Mouse (Mus musculus): ENCODE measurements around the gene Tmem260. TPM values are rescaled to one million over a fixed set of nuclear protein-coding genes. Genes with fewer than 3 reads are reported as not detected.
A peak's percentile ranks its signal among the peaks of the same experiment; 100 is the strongest.

The Tmem260 gene
- polyA plus RNA-seq, 1 experiment from 2014 or later, result 12.5 TPM

DNA sequence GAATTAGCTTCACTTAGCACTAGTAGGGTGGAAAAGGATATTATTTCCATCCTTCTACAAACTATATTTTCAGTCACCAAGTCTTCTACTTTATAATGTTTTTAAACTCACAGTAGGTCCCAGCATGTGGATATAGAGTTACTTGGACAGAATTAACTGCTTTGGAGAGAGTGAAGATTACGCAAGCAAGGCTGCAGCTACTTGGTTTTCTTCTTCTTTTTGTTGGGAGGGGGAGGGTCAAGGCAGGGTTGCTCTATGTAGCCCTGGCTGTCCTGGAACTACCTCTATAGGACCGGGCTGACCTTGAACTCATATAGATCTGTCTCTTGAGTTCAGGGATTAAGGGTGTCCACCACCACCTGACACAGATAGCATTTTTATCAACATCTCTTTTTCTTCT lies 13.9 kb upstream of the Tmem260 start:
- Histone ChIP-seq H3K9me3 (replicated peaks; ENCODE audit: control insufficient read depth, low read length) (no peaks in the 10 kb centered on the region), H3K27me3 (ENCODE audit: control insufficient read depth, insufficient read depth, low read length) (no peaks in the 10 kb centered on the region), H3K4me3 (ENCODE audit: low read length) (no peak overlapping the region), H3K4me2 (ENCODE audit: low read depth, low read length) (no peak overlapping the region), H3K27ac (ENCODE audit: low read length) (no peak overlapping the region), H3K36me3 (ENCODE audit: control insufficient read depth, insufficient read depth) (no peaks in the 10 kb centered on the region), H3K4me1 (ENCODE audit: control insufficient read depth, insufficient read depth, low read length) (no peaks in the 10 kb centered on the region), H3K9ac (ENCODE audit: low read length) (no peak overlapping the region)
- ATAC-seq (replicated peaks; ENCODE audit: extremely low read depth, insufficient read depth, low FRiP score), result no peak
- 80% methylated on average over 2 of the region's 2 CpGs for WGBS

DNA sequence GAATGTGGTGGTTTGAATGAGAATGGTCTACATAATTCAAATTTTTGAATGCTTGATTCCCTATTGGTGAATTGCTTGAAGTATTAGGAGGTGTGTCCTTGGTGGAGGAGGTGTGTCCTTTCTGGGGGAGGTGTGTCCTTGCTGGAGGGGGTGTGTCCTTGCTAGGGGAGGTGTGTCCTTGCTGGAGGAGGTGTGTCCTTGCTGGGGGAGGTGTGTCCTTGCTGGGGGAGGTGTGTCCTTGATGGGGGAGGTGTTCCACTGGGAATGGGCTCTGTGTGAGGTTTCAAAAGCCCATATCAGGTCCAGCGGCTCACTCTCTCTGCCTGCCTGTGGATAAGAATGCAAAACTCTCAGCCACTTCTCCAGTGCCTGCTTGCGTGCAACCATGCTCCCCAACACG lies 2.1 kb upstream of the Tmem260 start:
- Histone ChIP-seq H3K4me3 (ENCODE audit: low read length) (no peak overlapping the region), H3K27me3 (ENCODE audit: control insufficient read depth, insufficient read depth, low read length) (0 out of 2 replicates have a peak, but pooled peaks cover 2% of the 10 kb centered on the region), H3K4me2 (ENCODE audit: low read depth, low read length) (no peak overlapping the region), H3K36me3 (ENCODE audit: control insufficient read depth, insufficient read depth) (no peaks in the 10 kb centered on the region), H3K9me3 (replicated peaks; ENCODE audit: control insufficient read depth, low read length) (no peaks in the 10 kb centered on the region), H3K4me1 (ENCODE audit: control insufficient read depth, insufficient read depth, low read length) (peaks cover 8% of the 10 kb centered on the region), H3K27ac (ENCODE audit: low read length) (no peak overlapping the region), H3K9ac (ENCODE audit: low read length) (no peak overlapping the region)
- ATAC-seq (replicated peaks; ENCODE audit: extremely low read depth, insufficient read depth, low FRiP score), result no peak
- WGBS, result 37% methylated on average over 3 of the region's 3 CpGs

- H3K4me2 ChIP-seq (ENCODE audit: low read depth, low read length), result no peak overlapping the region; the same call in 1 of the 2 replicates
Observed at GRCm38 (mm10) chr14:48451966-48452407, 6.1 kb downstream of the Tmem260 start.

GRCm38 (mm10) chr14:48453411-48453810 lies 7.5 kb downstream of the Tmem260 start:
- no peak for ATAC-seq (replicated peaks; ENCODE audit: extremely low read depth, insufficient read depth, low FRiP score)
- H3K27ac ChIP-seq (ENCODE audit: low read length), result peak overlapping the region; percentile 35
- H3K4me3 ChIP-seq (ENCODE audit: low read length), result no peak overlapping the region
- peaks cover 8% of the 10 kb centered on the region for H3K4me1 ChIP-seq (ENCODE audit: control insufficient read depth, insufficient read depth, low read length)
- WGBS, result 57% methylated on average over 5 of the region's 5 CpGs
- H3K9me3 ChIP-seq (replicated peaks; ENCODE audit: control insufficient read depth, low read length), result no peaks in the 10 kb centered on the region
- no peak overlapping the region for H3K9ac ChIP-seq (ENCODE audit: low read length)
- H3K36me3 ChIP-seq (ENCODE audit: control insufficient read depth, insufficient read depth), result peaks cover 3% of the 10 kb centered on the region; the same call in 1 of the 2 replicates
- peaks cover 5% of the 10 kb centered on the region; the same call in 1 of the 2 replicates for H3K27me3 ChIP-seq (ENCODE audit: control insufficient read depth, insufficient read depth, low read length)
- H3K4me2 ChIP-seq (ENCODE audit: low read depth, low read length), result no peak overlapping the region

More at GRCm38 (mm10) chr14:48451966-48452407, 6.1 kb downstream of the Tmem260 start:
- no peak overlapping the region for H3K9ac ChIP-seq (ENCODE audit: low read length)
- H3K27me3 ChIP-seq (ENCODE audit: control insufficient read depth, insufficient read depth, low read length), result peaks cover 5% of the 10 kb centered on the region; the same call in 1 of the 2 replicates
- H3K36me3 ChIP-seq (ENCODE audit: control insufficient read depth, insufficient read depth), result peaks cover 3% of the 10 kb centered on the region; the same call in 1 of the 2 replicates
- peaks cover 10% of the 10 kb centered on the region for H3K4me1 ChIP-seq (ENCODE audit: control insufficient read depth, insufficient read depth, low read length)
- WGBS, result 73% methylated on average over 18 of the region's 18 CpGs
- no peak overlapping the region for H3K27ac ChIP-seq (ENCODE audit: low read length)
- no peak overlapping the region for H3K4me3 ChIP-seq (ENCODE audit: low read length)
- ATAC-seq (replicated peaks; ENCODE audit: extremely low read depth, insufficient read depth, low FRiP score), result no peak
- H3K9me3 ChIP-seq (replicated peaks; ENCODE audit: control insufficient read depth, low read length), result no peaks in the 10 kb centered on the region

GRCm38 (mm10) chr14:48456305-48457092 lies 10.6 kb downstream of the Tmem260 start:
- peak; percentile 49 for ATAC-seq (replicated peaks; ENCODE audit: extremely low read depth, insufficient read depth, low FRiP score)
- 47% methylated on average over 12 of the region's 12 CpGs for WGBS

DNA sequence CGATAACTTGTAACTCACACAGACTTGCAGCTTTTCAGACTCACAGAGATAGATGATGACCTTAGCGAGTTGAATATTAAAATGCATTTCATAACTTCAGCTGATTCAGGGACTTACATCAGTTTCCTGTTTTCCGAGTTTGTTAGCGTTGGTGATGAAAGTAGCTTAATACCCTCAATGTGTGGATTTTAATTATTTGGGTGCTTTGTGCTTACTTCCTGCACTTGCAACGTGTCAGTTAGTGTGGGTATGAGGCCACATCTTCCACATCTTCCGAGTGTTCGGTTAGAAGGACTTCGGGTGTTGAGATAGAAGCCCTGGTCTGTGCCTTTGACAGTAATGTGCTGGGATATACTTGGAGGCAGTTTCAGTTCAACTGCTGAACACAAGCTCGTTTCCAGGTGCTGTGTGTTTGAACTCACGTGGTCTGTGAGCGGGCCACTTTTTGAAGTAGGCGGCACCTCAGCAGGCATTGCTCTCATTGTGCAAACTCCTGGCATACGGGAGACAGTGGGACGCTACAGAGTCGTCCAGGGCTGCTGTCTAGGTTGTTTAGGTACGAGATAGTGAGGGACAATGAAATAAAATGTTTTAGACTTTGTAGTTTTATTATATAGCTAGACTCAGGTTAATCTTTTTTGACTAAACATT lies 11.5 kb downstream of the Tmem260 start:
- WGBS, result 86% methylated on average over 16 of the region's 16 CpGs
- Histone ChIP-seq H3K27ac (ENCODE audit: low read length) (no peak overlapping the region), H3K4me2 (ENCODE audit: low read depth, low read length) (no peak overlapping the region), H3K4me1 (ENCODE audit: control insufficient read depth, insufficient read depth, low read length) (peaks cover 8% of the 10 kb centered on the region), H3K27me3 (ENCODE audit: control insufficient read depth, insufficient read depth, low read length) (peaks cover 7% of the 10 kb centered on the region; the same call in 1 of the 2 replicates), H3K9me3 (replicated peaks; ENCODE audit: control insufficient read depth, low read length) (no peaks in the 10 kb centered on the region), H3K4me3 (ENCODE audit: low read length) (no peak overlapping the region), H3K9ac (ENCODE audit: low read length) (no peak overlapping the region), H3K36me3 (ENCODE audit: control insufficient read depth, insufficient read depth) (peaks cover 4% of the 10 kb centered on the region; the same call in 1 of the 2 replicates)
- ATAC-seq (replicated peaks; ENCODE audit: extremely low read depth, insufficient read depth, low FRiP score), result no peak

More at GRCm38 (mm10) chr14:48456305-48457092, 10.6 kb downstream of the Tmem260 start:
- H3K4me1 ChIP-seq (ENCODE audit: control insufficient read depth, insufficient read depth, low read length), result peaks cover 8% of the 10 kb centered on the region
- H3K27me3 ChIP-seq (ENCODE audit: control insufficient read depth, insufficient read depth, low read length), result peaks cover 7% of the 10 kb centered on the region; the same call in 1 of the 2 replicates
- H3K36me3 ChIP-seq (ENCODE audit: control insufficient read depth, insufficient read depth), result peaks cover 6% of the 10 kb centered on the region; the same call in 1 of the 2 replicates
- H3K27ac ChIP-seq (ENCODE audit: low read length), result no peak overlapping the region
- H3K4me2 ChIP-seq (ENCODE audit: low read depth, low read length), result no peak overlapping the region
- no peaks in the 10 kb centered on the region for H3K9me3 ChIP-seq (replicated peaks; ENCODE audit: control insufficient read depth, low read length)
- H3K9ac ChIP-seq (ENCODE audit: low read length), result no peak overlapping the region
- no peak overlapping the region for H3K4me3 ChIP-seq (ENCODE audit: low read length)

DNA sequence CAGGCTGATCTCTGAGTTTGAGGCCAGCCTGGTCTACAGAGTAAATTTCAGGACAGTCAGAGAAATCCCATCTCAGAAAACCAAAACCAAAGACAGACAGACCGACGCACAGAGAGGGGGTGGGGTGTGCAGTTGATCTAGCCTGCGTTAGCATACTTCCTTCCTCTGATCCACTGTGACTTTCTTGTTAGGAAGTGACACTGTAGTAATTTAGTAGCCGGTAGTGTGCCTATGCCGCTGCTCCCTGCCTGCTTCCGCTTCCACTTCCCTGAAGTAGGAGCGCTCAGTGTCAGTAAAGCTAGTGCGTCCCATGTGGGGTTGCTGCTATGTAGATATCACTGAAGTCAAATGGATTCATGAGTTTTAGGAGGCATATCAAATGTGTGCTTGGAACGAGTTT lies 13.0 kb downstream of the Tmem260 start:
- no peak for ATAC-seq (replicated peaks; ENCODE audit: extremely low read depth, insufficient read depth, low FRiP score)
- no peak overlapping the region for H3K9ac ChIP-seq (ENCODE audit: low read length)
- no peak overlapping the region for H3K4me2 ChIP-seq (ENCODE audit: low read depth, low read length)
- no peak overlapping the region for H3K27ac ChIP-seq (ENCODE audit: low read length)
- 76% methylated on average over 9 of the region's 9 CpGs for WGBS
- H3K9me3 ChIP-seq (replicated peaks; ENCODE audit: control insufficient read depth, low read length), result no peaks in the 10 kb centered on the region
- peaks cover 4% of the 10 kb centered on the region; the same call in 1 of the 2 replicates for H3K36me3 ChIP-seq (ENCODE audit: control insufficient read depth, insufficient read depth)
- no peak overlapping the region for H3K4me3 ChIP-seq (ENCODE audit: low read length)
- H3K4me1 ChIP-seq (ENCODE audit: control insufficient read depth, insufficient read depth, low read length), result peaks cover 8% of the 10 kb centered on the region
- H3K27me3 ChIP-seq (ENCODE audit: control insufficient read depth, insufficient read depth, low read length), result peaks cover 7% of the 10 kb centered on the region; the same call in 1 of the 2 replicates

GRCm38 (mm10) chr14:48468339-48468738 lies 22.4 kb downstream of the Tmem260 start:
- 86% methylated on average over 7 of the region's 7 CpGs for WGBS

More at GRCm38 (mm10) chr14:48468339-48468738, 22.4 kb downstream of the Tmem260 start:
- no peak for ATAC-seq (replicated peaks; ENCODE audit: extremely low read depth, insufficient read depth, low FRiP score)
- H3K9me3 ChIP-seq (replicated peaks; ENCODE audit: control insufficient read depth, low read length), result no peaks in the 10 kb centered on the region
- H3K27me3 ChIP-seq (ENCODE audit: control insufficient read depth, insufficient read depth, low read length), result no peaks in the 10 kb centered on the region
- no peaks in the 10 kb centered on the region; the same call in 1 of the 2 replicates for H3K4me1 ChIP-seq (ENCODE audit: control insufficient read depth, insufficient read depth, low read length)
- no peak overlapping the region for H3K27ac ChIP-seq (ENCODE audit: low read length)
- no peaks in the 10 kb centered on the region for H3K36me3 ChIP-seq (ENCODE audit: control insufficient read depth, insufficient read depth)
- H3K9ac ChIP-seq (ENCODE audit: low read length), result no peak overlapping the region
- no peak overlapping the region for H3K4me3 ChIP-seq (ENCODE audit: low read length)
- no peak overlapping the region for H3K4me2 ChIP-seq (ENCODE audit: low read depth, low read length)

Data from heart, embryonic 16.5 days (tissue).